Mouse (Mus musculus): Measurements from ENCODE around the gene Srek1ip1.

DNA sequence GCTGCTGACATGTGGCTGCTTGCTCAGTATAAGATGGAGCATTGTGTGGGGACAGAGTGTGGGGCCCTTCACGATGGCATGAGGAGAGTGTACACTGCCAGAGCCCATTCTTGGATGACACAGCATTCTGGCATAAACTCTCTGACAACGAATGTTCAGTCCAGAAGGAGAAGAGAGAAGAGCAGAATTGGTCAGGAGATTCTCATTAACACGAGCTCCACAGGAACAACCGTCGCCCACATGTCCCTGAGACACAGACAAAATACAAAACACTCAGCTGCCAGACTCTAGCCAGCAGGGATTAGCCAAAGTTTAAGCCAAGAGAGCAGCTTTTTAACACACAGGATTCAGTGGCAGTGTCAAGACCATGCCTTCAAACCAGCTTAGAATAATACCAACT lies 74.4 kb downstream of the Srek1ip1 start:
- TF ChIP-seq CTCF (IDR thresholded peaks at IDR 0.05; ENCODE audit: low read depth) (no peak), EP300 (IDR thresholded peaks at IDR 0.05; ENCODE audit: low read depth) (no peak)

Measured in liver, embryonic 14.5 days (tissue).